Mouse (Mus musculus) thymus, adult 2 months (tissue): ENCODE measurements around the gene Gsta2.

Source experiments
- CTCF ChIP-seq: fragments of 200-500 bp; IDR thresholded peaks from 2 replicates; pipeline ENCODE4 v1.5.1; 2012; ENCODE audit warnings: mild to moderate bottlenecking, control low read depth, low read length, moderate library complexity, borderline replicate concordance; ENCODE audit not compliant: control insufficient read depth, poor library complexity, insufficient read depth; ENCODE audit errors: extremely low read depth
- POLR2A ChIP-seq: fragments of 200-500 bp; IDR thresholded peaks from 2 replicates; pipeline ENCODE4 v1.6.1; 2012; ENCODE audit warnings: mild to moderate bottlenecking, low read length, control low read depth, moderate library complexity; ENCODE audit not compliant: control insufficient read depth, poor library complexity, insufficient read depth; ENCODE audit errors: extremely low read depth

- TF ChIP-seq POLR2A (no peak), CTCF (no peak)
Measured at GRCm38 (mm10) chr9:78375486-78375885, 19.9 kb upstream of the Gsta2 start.
